Mouse (Mus musculus) heart, adult 2 months (tissue): ENCODE measurements at regions not wholly inside any gene's neighbourhood (a gene's known extent, or its start where the extent isn't known, plus 50 kb on each side); places are given as distances from the start of the nearest gene placed in this dataset.

Source experiments
- CTCF ChIP-seq: fragments of 200-600 bp; IDR thresholded peaks from 2 replicates; pipeline ENCODE4 v1.8.1; 2022; ENCODE audit warnings: antibody characterized with exemption, mild to moderate bottlenecking, moderate library complexity
- EP300 ChIP-seq: fragments of 200-500 bp; IDR thresholded peaks from 2 replicates; pipeline ENCODE4 v1.6.1; 2011; ENCODE audit warnings: low read depth, low read length, control low read depth; ENCODE audit not compliant: insufficient read depth
- POLR2A ChIP-seq: fragments of 200-500 bp; IDR thresholded peaks from 2 replicates; pipeline ENCODE4 v1.6.1; 2011; ENCODE audit warnings: mild to moderate bottlenecking, low read depth, low read length, control low read depth; ENCODE audit not compliant: insufficient read depth

GRCm38 (mm10) chr14:53901103-53901502 lies 352.8 kb downstream of the Dad1 start:
- no peak for TF ChIP-seq CTCF
- TF ChIP-seq POLR2A: no peak
- TF ChIP-seq EP300: no peak
